Mouse (Mus musculus) neural tube, embryonic 14.5 days (tissue): ENCODE data around the gene Il3ra. TPM values are rescaled to one million over a fixed set of nuclear protein-coding genes. Genes with fewer than 3 reads are reported as not detected.

ENCODE experiments used
- ATAC-seq: fragments of 200-750 bp; cut with Nextera tagmentation; 2 replicates; pipeline ENCODE4 v1.8.0; 2017; ENCODE audit warnings: low read depth, mild to moderate bottlenecking, moderate TSS enrichment, moderate library complexity
- H3K27ac ChIP-seq: fragments of 300-500 bp; sonication (generic); 2 replicates; pipeline ENCODE4 v1.5.1; 2014; ENCODE audit warnings: low read depth, mild to moderate bottlenecking, control low read depth, low read length, moderate library complexity, mixed read lengths
- H3K27me3 ChIP-seq: fragments of 300-500 bp; sonication (generic); 2 replicates; pipeline ENCODE4 v1.6.1; 2014; ENCODE audit warnings: low read length; ENCODE audit not compliant: control insufficient read depth, insufficient read depth
- H3K36me3 ChIP-seq: fragments of 300-500 bp; sonication (generic); 2 replicates; pipeline ENCODE4 v1.6.1; 2014; ENCODE audit warnings: low read length, mixed read lengths; ENCODE audit not compliant: control insufficient read depth, insufficient read depth
- H3K4me1 ChIP-seq: fragments of 300-500 bp; sonication (generic); 2 replicates; pipeline ENCODE4 v1.6.1; 2014; ENCODE audit warnings: low read length; ENCODE audit not compliant: control insufficient read depth, insufficient read depth
- H3K4me2 ChIP-seq: fragments of 300-500 bp; sonication (generic); 2 replicates; pipeline ENCODE4 v1.6.1; 2014; ENCODE audit warnings: mild to moderate bottlenecking, low read depth, low read length, control low read depth
- H3K4me3 ChIP-seq: fragments of 300-500 bp; sonication (generic); 2 replicates; pipeline ENCODE4 v1.5.1; 2014; ENCODE audit warnings: low read depth, low read length, control low read depth, mixed read lengths
- H3K9ac ChIP-seq: fragments of 300-500 bp; sonication (generic); replicated peaks from 2 replicates; pipeline ENCODE4 v1.6.1; 2014; ENCODE audit warnings: low read depth, mild to moderate bottlenecking, control low read depth, low read length, mixed read lengths
- H3K9me3 ChIP-seq: fragments of 300-500 bp; sonication (generic); 2 replicates; pipeline ENCODE4 v1.6.1; 2016; ENCODE audit warnings: low read length; ENCODE audit not compliant: control insufficient read depth
- WGBS: fragments of 180-500 bp; shearing (Covaris S2); extraction: QIAGEN DNeasy Blood & Tissue Kit; methylation state at CpG from one replicate; pipeline ENCODE4 v1.1.7; 2014; 5-methylcytosine and 5-hydroxymethylcytosine counted together
- polyA plus RNA-seq: library from polyadenylated mRNA; unstranded; fragments of >200 nt; fragmentation: Nextera tagmentation; extraction: Ambion mirVana; gene quantifications from 2 replicates; pipeline ENCODE4 v1.2.1, GENCODE M21; 2014

Gene Il3ra
- polyA plus RNA-seq, 1 experiment from 2014 or later, result 1.9 TPM

GRCm38 (mm10) chr14:14348674-14349401 lies 2.8 kb downstream of the Il3ra start:
- Histone ChIP-seq H3K27me3 (no peaks in the 10 kb centered on the region), H3K9me3 (peaks cover 12% of the 10 kb centered on the region), H3K9ac (no peak overlapping the region), H3K27ac (no peak overlapping the region), H3K36me3 (no peaks in the 10 kb centered on the region), H3K4me2 (no peak overlapping the region), H3K4me3 (no peak overlapping the region), H3K4me1 (no peaks in the 10 kb centered on the region)
- no peak for ATAC-seq
- 90% methylated on average over 26 of the region's 26 CpGs for WGBS

GRCm38 (mm10) chr14:14349485-14350262 lies 3.6 kb downstream of the Il3ra start:
- Histone ChIP-seq H3K4me2 (no peak overlapping the region), H3K9ac (no peak overlapping the region), H3K36me3 (no peaks in the 10 kb centered on the region), H3K9me3 (peaks cover 12% of the 10 kb centered on the region), H3K4me3 (no peak overlapping the region), H3K4me1 (no peaks in the 10 kb centered on the region), H3K27ac (no peak overlapping the region), H3K27me3 (no peaks in the 10 kb centered on the region)
- no peak for ATAC-seq
- WGBS, result 98% methylated on average over 20 of the region's 20 CpGs

GRCm38 (mm10) chr14:14350263-14351147 lies 4.4 kb downstream of the Il3ra start:
- Histone ChIP-seq H3K27me3 (no peaks in the 10 kb centered on the region), H3K4me1 (no peaks in the 10 kb centered on the region), H3K27ac (no peak overlapping the region), H3K9me3 (peaks cover 12% of the 10 kb centered on the region), H3K9ac (no peak overlapping the region), H3K36me3 (no peaks in the 10 kb centered on the region), H3K4me2 (no peak overlapping the region), H3K4me3 (no peak overlapping the region)
- ATAC-seq, result no peak
- WGBS, result 96% methylated on average over 29 of the region's 29 CpGs

- ATAC-seq, result no peak
- 97% methylated on average over 7 of the region's 7 CpGs for whole genome bisulfite sequencing
These were observed 5.0 kb downstream of the Il3ra start for GRCm38 (mm10) chr14:14351148-14351455.

GRCm38 (mm10) chr14:14351721-14352590 lies 5.9 kb downstream of the Il3ra start:
- Histone ChIP-seq H3K27ac (no peak overlapping the region), H3K4me1 (no peaks in the 10 kb centered on the region), H3K36me3 (no peaks in the 10 kb centered on the region), H3K27me3 (no peaks in the 10 kb centered on the region), H3K9me3 (peaks cover 12% of the 10 kb centered on the region), H3K4me2 (no peak overlapping the region), H3K9ac (no peak overlapping the region), H3K4me3 (no peak overlapping the region)
- WGBS, result 81% methylated on average over 9 of the region's 9 CpGs
- peak; percentile 19 for ATAC-seq

More at GRCm38 (mm10) chr14:14351148-14351455, 5.0 kb downstream of the Il3ra start:
- Histone ChIP-seq H3K4me1 (no peaks in the 10 kb centered on the region), H3K36me3 (no peaks in the 10 kb centered on the region), H3K9me3 (peaks cover 12% of the 10 kb centered on the region), H3K4me3 (no peak overlapping the region), H3K27ac (no peak overlapping the region), H3K4me2 (no peak overlapping the region), H3K9ac (no peak overlapping the region), H3K27me3 (no peaks in the 10 kb centered on the region)

GRCm38 (mm10) chr14:14352606-14353005 lies 6.5 kb downstream of the Il3ra start:
- no peak overlapping the region for H3K4me3 ChIP-seq
- WGBS, result 68% methylated on average over 6 of the region's 6 CpGs
- ATAC-seq, result no peak

GRCm38 (mm10) chr14:14353081-14353732 lies 7.1 kb downstream of the Il3ra start:
- Histone ChIP-seq H3K9ac (no peak overlapping the region), H3K4me3 (no peak overlapping the region), H3K4me1 (no peaks in the 10 kb centered on the region), H3K4me2 (no peak overlapping the region), H3K27me3 (no peaks in the 10 kb centered on the region), H3K36me3 (no peaks in the 10 kb centered on the region), H3K9me3 (peaks cover 12% of the 10 kb centered on the region), H3K27ac (no peak overlapping the region)
- no peak for ATAC-seq
- 79% methylated on average over 7 of the region's 7 CpGs for WGBS

More at GRCm38 (mm10) chr14:14352606-14353005, 6.5 kb downstream of the Il3ra start:
- no peaks in the 10 kb centered on the region for H3K27me3 ChIP-seq
- H3K36me3 ChIP-seq, result no peaks in the 10 kb centered on the region
- peaks cover 12% of the 10 kb centered on the region for H3K9me3 ChIP-seq
- no peaks in the 10 kb centered on the region for H3K4me1 ChIP-seq
- no peak overlapping the region for H3K27ac ChIP-seq
- H3K9ac ChIP-seq, result no peak overlapping the region
- H3K4me2 ChIP-seq, result no peak overlapping the region
